Mouse (Mus musculus): ENCODE data around the gene Matn3.
"Not testable (repeated sequence)": the region's sequence is repeated elsewhere in the genome, so short reads cannot be mapped to it uniquely, and the experiment has no call there.

The Matn3 gene

GRCm38 (mm10) chr12:8936210-8936609 is 11.5 kb upstream of the Matn3 start:
- not testable (repeated sequence) for DNase-seq (ENCODE audit: low read depth, low spot score)

- DNase-seq (ENCODE audit: low read depth, low spot score) = no peak
These were observed 8.2 kb upstream of the Matn3 start for GRCm38 (mm10) chr12:8939490-8939889.

GRCm38 (mm10) chr12:8940011-8941005 is 7.4 kb upstream of the Matn3 start:
- no peak for DNase-seq (ENCODE audit: low read depth, low spot score)

- DNase-seq (ENCODE audit: low read depth, low spot score) = no peak
These were observed 6.6 kb upstream of the Matn3 start for GRCm38 (mm10) chr12:8941131-8941615.

GRCm38 (mm10) chr12:8941699-8942392 is 5.9 kb upstream of the Matn3 start:
- no peak for DNase-seq (ENCODE audit: low read depth, low spot score)

- no peak for DNase-seq (ENCODE audit: low read depth, low spot score)
These were observed 566 bp upstream of the Matn3 start for GRCm38 (mm10) chr12:8947163-8947562.

- DNase-seq (ENCODE audit: low read depth, low spot score) = no peak
These were observed 5.4 kb downstream of the Matn3 start for GRCm38 (mm10) chr12:8953136-8953535.

- no peak for DNase-seq (ENCODE audit: low read depth, low spot score)
These were observed 6.4 kb downstream of the Matn3 start for GRCm38 (mm10) chr12:8954161-8954561.

- DNase-seq (ENCODE audit: low read depth, low spot score) = peak; percentile 16
These were observed 14.0 kb downstream of the Matn3 start for GRCm38 (mm10) chr12:8961607-8962316.

- no peak for DNase-seq (ENCODE audit: low read depth, low spot score)
These were observed 22.1 kb downstream of the Matn3 start for GRCm38 (mm10) chr12:8969828-8970227.

GRCm38 (mm10) chr12:8973820-8974465 is 26.2 kb downstream of the Matn3 start, which contains the start of gene Wdr35:
Gene Wdr35, plus strand, starts transcription at chr12:8973892.
- DNase-seq (ENCODE audit: low read depth, low spot score) = peak; percentile 78

- DNase-seq (ENCODE audit: low read depth, low spot score) = no peak
These were observed 27.3 kb downstream of the Matn3 start for GRCm38 (mm10) chr12:8975076-8975475.

GRCm38 (mm10) chr12:8993231-8993630 is 45.5 kb downstream of the Matn3 start:
- DNase-seq (ENCODE audit: low read depth, low spot score) = no peak

- no peak for DNase-seq (ENCODE audit: low read depth, low spot score)
These were observed 50.6 kb downstream of the Matn3 start for GRCm38 (mm10) chr12:8998318-8998717.

- peak; percentile 61 for DNase-seq (ENCODE audit: low read depth, low spot score)
These were observed 54.4 kb downstream of the Matn3 start for GRCm38 (mm10) chr12:9002038-9002648.

- no peak for DNase-seq (ENCODE audit: low read depth, low spot score)
These were observed 59.4 kb downstream of the Matn3 start for GRCm38 (mm10) chr12:9007146-9007545.

- DNase-seq (ENCODE audit: low read depth, low spot score) = no peak
These were observed 60.1 kb downstream of the Matn3 start for GRCm38 (mm10) chr12:9007811-9008210.

- no peak for DNase-seq (ENCODE audit: low read depth, low spot score)
These were observed 62.6 kb downstream of the Matn3 start for GRCm38 (mm10) chr12:9010311-9010710.

GRCm38 (mm10) chr12:9016376-9016775 is 68.6 kb downstream of the Matn3 start:
- DNase-seq (ENCODE audit: low read depth, low spot score) = no peak

- no peak for DNase-seq (ENCODE audit: low read depth, low spot score)
These were observed 72.7 kb downstream of the Matn3 start for GRCm38 (mm10) chr12:9020431-9020830.

GRCm38 (mm10) chr12:9020986-9021385 is 73.3 kb downstream of the Matn3 start:
- DNase-seq (ENCODE audit: low read depth, low spot score) = no peak

Data from retina, postnatal 7 days (tissue).